Mouse (Mus musculus) left cerebral cortex, adult 2 months (tissue): ENCODE results near the gene Ptpn7. TPM values are rescaled to one million over a fixed set of nuclear protein-coding genes. Genes with fewer than 3 reads are reported as not detected.
"Not testable (repeated sequence)": the region's sequence is repeated elsewhere in the genome, so short reads cannot be mapped to it uniquely, and the experiment has no call there.

ENCODE experiments used
- DNase-seq, 2 experiments: peaks; one replicate each; pipeline ENCODE4 v3.0.0; 2021 to 2022; ENCODE audit warnings: low spot score in 2 of 2, mixed read lengths in 1 of 2; ENCODE audit errors: extremely low spot score in 1 of 2
- H3K27ac ChIP-seq: fragments of 200-600 bp; 2 replicates; pipeline ENCODE4 v1.8.1; 2022
- H3K4me3 ChIP-seq: fragments of 200-600 bp; 2 replicates; pipeline ENCODE4 v1.8.1; 2022
- CTCF ChIP-seq: fragments of 200-600 bp; IDR thresholded peaks from 2 replicates; pipeline ENCODE4 v1.8.1; 2022; ENCODE audit warnings: antibody characterized with exemption, mild to moderate bottlenecking, moderate library complexity
- intact Hi-C: fragments of 180-260 bp; cut with DNase I; formaldehyde crosslinking; loops from one replicate; pipeline ENCODE4 v1.15.1; 2025
- total RNA-seq, 2 experiments: library from RNA; stranded (reverse); gene quantifications; 2 replicates each; pipeline ENCODE4 v1.2.3; 2021

The Ptpn7 gene
- total RNA-seq, 2 experiments from 2014 or later: 0.09 to 0.37 TPM

DNA sequence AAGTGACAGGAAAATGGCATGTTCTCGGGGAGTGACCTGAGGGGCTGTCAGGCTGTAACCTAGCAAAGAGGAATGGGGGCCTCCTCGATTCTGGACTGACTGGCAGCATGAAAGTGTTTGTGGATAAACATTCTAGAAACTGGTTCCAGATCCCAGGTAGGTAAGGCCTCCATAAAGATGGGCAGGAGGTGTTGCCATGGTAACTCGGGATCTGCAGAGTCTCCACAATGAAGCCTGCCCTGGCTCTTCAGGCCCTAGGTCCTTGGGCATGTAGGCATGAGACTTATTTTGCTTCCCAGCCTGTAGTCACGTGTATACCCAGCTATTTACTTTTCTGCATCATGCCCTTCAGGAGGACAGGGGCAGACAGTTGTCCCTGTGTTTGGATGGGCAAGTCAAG, 48.8 kb downstream of the Ptpn7 start:
- H3K27ac ChIP-seq: no peak overlapping the region
- intact Hi-C loops: no loop called here
- DNase-seq: no peak
- TF ChIP-seq CTCF: no peak
- H3K4me3 ChIP-seq: no peak overlapping the region

GRCm38 (mm10) chr1:135181880-135182623, 49.6 kb downstream of the Ptpn7 start:
- no peak overlapping the region for H3K27ac ChIP-seq
- H3K4me3 ChIP-seq: no peak overlapping the region
- DNase-seq: no peak
- TF ChIP-seq CTCF: no peak
- intact Hi-C loops: no loop called here

GRCm38 (mm10) chr1:135182975-135183374, 50.5 kb downstream of the Ptpn7 start:
- no peak for DNase-seq
- Histone ChIP-seq H3K27ac (no peak overlapping the region), H3K4me3 (no peak overlapping the region)
- no peak for TF ChIP-seq CTCF
- intact Hi-C loops: no loop called here

DNA sequence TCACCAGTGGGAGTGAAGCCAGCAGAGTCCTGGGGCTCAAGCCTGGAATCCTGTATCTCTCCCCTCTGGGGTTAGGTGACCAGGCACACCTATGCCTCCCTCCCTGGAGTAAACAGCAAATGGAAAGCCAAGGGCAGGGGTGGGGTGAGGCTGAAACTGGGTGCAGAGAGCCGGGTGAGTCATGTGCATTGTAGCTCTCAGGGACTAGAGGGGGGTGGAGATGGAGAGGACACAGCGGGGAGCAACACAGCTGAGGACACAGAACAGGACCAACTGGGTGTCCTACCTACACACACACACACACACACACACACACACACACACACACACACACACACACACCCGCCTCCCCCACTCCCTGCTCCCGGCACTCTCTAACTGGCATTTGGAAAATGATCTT, 50.9 kb downstream of the Ptpn7 start:
- intact Hi-C loops: no loop called here
- H3K4me3 ChIP-seq: no peak overlapping the region
- no peak overlapping the region for H3K27ac ChIP-seq
- no peak for TF ChIP-seq CTCF
- no peak for DNase-seq

DNA sequence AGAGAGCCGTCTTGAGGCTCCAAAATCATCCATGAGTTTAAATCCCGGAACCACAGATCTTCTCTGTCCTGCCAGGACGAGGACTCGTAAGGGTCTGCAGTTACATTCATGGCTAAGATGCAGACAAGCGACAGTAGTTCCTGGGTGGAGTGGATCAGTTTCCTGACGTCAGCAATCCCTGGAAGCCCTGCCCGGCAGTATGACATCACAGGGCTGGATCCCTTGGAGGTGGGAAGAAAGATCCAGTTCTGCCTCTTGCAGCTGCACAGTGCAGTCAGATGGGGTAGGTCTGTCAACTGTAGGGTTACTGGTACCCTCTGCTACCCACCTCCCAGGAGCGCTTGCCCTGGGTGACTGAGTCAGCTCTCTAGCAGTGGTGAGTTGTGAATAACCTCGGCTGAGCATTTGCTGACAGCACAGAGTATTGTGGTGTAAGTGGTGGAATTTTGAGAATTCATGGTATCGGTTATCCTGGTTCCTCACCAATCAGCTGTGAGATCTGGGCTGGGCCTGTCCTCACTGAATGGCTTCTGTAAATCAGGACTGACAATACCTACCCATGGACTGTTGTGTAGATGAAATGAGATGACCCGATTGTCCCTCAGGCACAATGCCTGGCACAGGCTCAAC, 51.6 kb downstream of the Ptpn7 start:
- intact Hi-C loops: no loop called here
- Histone ChIP-seq H3K4me3 (no peak overlapping the region), H3K27ac (no peak overlapping the region)
- DNase-seq: no peak
- TF ChIP-seq CTCF: no peak

DNA sequence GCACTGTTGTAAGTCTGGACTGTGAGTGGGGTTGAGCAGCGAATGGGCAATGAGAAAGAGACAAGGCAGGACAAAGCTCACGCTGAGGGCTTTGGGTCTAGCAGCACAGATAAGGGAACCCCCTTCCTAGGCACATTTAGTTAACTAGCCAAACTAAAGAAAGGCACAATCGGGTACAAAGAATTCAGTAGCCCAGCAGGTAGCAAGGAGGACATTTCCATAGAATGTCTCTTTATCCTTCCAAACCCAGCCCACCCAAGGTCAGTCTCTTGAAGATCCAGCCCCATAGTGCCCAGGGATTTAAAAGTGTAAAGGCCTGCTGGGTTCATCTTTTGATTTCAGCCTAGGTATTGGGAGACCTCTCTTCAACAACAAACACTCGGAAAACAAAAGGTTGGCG, 53.4 kb downstream of the Ptpn7 start:
- TF ChIP-seq CTCF: no peak
- intact Hi-C loops: loop anchor here (5.0 kb wide), 1 partner anchor 36 kb away; no protein-coding TSS in a partner anchor
- Histone ChIP-seq H3K4me3 (no peak overlapping the region), H3K27ac (no peak overlapping the region)
- no peak for DNase-seq

DNA sequence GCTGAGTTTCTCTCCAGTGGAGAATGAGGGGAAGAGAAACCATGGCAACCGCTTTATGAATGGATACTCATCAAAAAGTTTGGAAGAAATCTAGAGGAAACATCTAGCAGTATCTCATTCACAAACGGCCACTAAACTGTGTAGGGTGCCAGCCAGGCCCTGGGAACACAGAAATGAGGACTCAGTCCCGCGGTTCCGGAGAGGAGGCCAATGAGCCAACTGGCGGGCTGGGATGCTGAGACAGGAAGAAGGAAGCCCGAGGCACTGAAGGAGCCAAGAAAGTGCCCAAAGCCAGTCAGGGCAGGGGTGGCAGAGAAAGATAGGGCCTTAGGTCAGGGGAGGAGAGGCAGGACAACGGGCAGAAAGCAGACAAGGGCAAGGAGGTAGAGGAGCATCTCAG, 53.9 kb downstream of the Ptpn7 start:
- intact Hi-C loops: loop anchor here (5.0 kb wide), 1 partner anchor 36 kb away; no protein-coding TSS in a partner anchor
- TF ChIP-seq CTCF: no peak
- Histone ChIP-seq H3K4me3 (no peak overlapping the region), H3K27ac (no peak overlapping the region)
- no peak for DNase-seq

DNA sequence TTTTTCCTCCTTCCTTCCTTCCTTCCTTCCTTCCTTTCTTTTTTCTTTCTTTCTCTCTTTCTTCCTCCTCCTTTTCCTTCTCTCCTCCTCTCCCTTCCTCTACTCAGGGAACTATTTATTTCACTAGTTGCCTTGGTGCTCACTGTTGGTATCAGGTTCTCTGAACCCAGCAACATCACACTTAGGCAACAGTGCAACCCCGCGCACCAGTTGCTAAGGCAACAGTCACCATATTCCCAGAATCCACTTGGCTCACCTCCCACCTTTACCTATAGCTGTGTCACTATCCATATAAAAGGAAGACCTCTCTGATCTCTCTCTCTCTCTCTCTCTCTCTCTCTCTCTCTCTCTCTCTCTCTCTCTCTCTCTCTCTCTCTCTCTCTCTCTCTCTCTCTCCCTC, 54.5 kb downstream of the Ptpn7 start:
- not testable (repeated sequence) for H3K27ac ChIP-seq, DNase-seq, H3K4me3 ChIP-seq
- intact Hi-C loops: loop anchor here (5.0 kb wide), 1 partner anchor 35 kb away; no protein-coding TSS in a partner anchor

- no peak for TF ChIP-seq CTCF
- DNase-seq: no peak
- intact Hi-C loops: loop anchor here (5.0 kb wide), 1 partner anchor 34 kb away; no protein-coding TSS in a partner anchor
- H3K4me3 ChIP-seq: no peak overlapping the region
- no peak overlapping the region for H3K27ac ChIP-seq
These were observed 55.7 kb downstream of the Ptpn7 start for GRCm38 (mm10) chr1:135188197-135188596.

DNA sequence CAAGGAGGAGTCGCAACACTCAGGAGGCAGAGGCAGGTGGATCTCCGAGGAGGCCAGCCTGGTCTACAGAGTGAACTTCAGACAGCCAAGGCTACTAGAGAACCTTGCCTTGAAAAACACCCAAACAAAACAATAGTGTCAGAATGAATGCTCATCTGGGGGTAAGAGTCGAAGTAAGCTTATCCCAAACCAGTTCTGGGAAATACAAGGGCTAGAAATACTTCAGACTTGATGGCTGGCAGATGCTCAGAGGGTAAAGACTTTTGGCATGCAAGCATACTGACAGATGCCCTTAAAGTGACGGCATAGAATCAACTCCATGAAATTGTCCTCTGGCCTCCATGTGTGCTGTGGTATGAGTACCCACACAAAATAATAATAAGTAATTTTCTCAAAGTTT, 56.7 kb downstream of the Ptpn7 start:
- intact Hi-C loops: loop anchor here (5.0 kb wide), 1 partner anchor 33 kb away; no protein-coding TSS in a partner anchor
- no peak for DNase-seq
- no peak for TF ChIP-seq CTCF

GRCm38 (mm10) chr1:135194335-135194734, 61.8 kb downstream of the Ptpn7 start:
- H3K27ac ChIP-seq, DNase-seq, intact Hi-C loops, H3K4me3 ChIP-seq: not testable (repeated sequence)

More for the DNA sequence above, 56.7 kb downstream of the Ptpn7 start:
- no peak overlapping the region for H3K27ac ChIP-seq
- no peak overlapping the region for H3K4me3 ChIP-seq

Other genes with a start within 250 kb of the Ptpn7 start
- gene Ppp1r12b, start 176.8 kb upstream of the Ptpn7 start, total RNA-seq: 10 to 100 TPM; 80.2 to 82.0 TPM
- gene Ube2t, start 170.1 kb upstream of the Ptpn7 start, total RNA-seq: 1 to 10 TPM; 1.5 to 2.0 TPM
- 1 to 10 TPM; 1.6 to 1.9 TPM for gene Lgr6, start 27.4 kb upstream of the Ptpn7 start, total RNA-seq
- 100 to 1,000 TPM; 262 to 263 TPM for gene Arl8a, start 14.1 kb downstream of the Ptpn7 start, total RNA-seq
- gene Gpr37l1, start 35.0 kb downstream of the Ptpn7 start, total RNA-seq: 100 to 1,000 TPM; 168 to 183 TPM
- gene Elf3, start 125.9 kb downstream of the Ptpn7 start, total RNA-seq: not detected
- gene Rnpep, start 151.4 kb downstream of the Ptpn7 start, total RNA-seq: 10 to 100 TPM; 57.1 to 58.0 TPM
- gene Timm17a, start 181.1 kb downstream of the Ptpn7 start, total RNA-seq: 100 to 1,000 TPM; 158 to 181 TPM
- 1 to 10 TPM; 1.0 to 1.1 TPM for gene Lmod1, start 192.1 kb downstream of the Ptpn7 start, total RNA-seq
- gene Shisa4, start 242.5 kb downstream of the Ptpn7 start, total RNA-seq: 100 to 1,000 TPM; 172 to 174 TPM